Mouse (Mus musculus): Measurements from ENCODE around the gene Fhl4.

DNA sequence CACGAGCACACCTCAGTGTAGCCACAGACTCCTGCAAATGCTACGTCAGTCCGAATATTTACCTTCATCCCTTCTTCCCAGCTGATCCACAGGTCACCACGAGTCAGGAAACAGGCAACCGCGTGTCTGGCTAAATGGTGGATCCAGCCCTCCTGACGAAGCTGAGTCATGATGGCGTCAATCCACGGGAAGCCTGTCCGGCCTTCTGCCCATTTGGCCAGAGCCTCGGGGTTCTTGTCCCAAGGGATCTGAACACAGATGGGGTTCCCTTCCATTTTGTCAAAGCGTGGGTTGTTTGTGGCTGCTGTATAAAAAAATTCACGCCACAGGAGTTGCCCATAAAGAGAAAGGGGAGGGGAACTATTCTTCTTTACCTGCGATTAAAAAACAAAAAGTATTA is 44.0 kb upstream of the Fhl4 start:
- TF ChIP-seq CTCF (IDR thresholded peaks at IDR 0.05; ENCODE audit: low read depth) (no peak), EP300 (IDR thresholded peaks at IDR 0.05; ENCODE audit: low read depth) (no peak)

Data from liver, postnatal 0 days (tissue).